Mouse (Mus musculus) E14TG2a.4 (cell line): ENCODE results near the gene Cyp2t4.

Experiments
- CTCF ChIP-seq: conservative IDR thresholded peaks from 2 replicates; pipeline ENCODE4 v1.5.1; 2014; ENCODE audit warnings: low read length
- NANOG ChIP-seq: IDR thresholded peaks from 2 replicates; pipeline ENCODE4 v1.6.1; 2014; ENCODE audit warnings: borderline replicate concordance, low read length, mixed read lengths
- POU5F1 ChIP-seq: IDR thresholded peaks from 2 replicates; pipeline ENCODE4 v1.6.1; 2014; ENCODE audit warnings: low read length, borderline replicate concordance

DNA sequence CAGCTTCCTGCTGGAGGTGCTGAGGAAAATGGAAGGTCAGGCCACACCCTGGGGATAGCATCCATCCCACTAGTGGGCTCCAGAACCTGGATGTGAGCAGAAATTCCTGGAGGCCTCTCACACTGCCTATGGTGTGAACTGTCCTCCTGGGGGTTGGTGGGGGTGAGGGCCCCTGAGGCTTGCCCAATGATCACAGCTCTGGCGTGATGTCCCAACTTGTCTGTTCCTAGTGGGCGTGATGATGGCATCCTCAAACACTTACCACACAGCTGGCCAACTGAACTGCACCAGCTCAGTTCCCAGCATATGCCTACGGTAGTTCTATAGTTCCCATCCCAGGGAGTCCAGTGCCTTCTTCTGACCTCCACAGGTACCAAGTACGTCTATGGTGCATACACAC is 28.5 kb upstream of the Cyp2t4 start:
- TF ChIP-seq CTCF, result no peak
- TF ChIP-seq POU5F1, result no peak
- no peak for TF ChIP-seq NANOG
